Mouse (Mus musculus): Measurements from ENCODE around the gene Asb15. TPM values are rescaled to one million over a fixed set of nuclear protein-coding genes. Genes with fewer than 3 reads are reported as not detected.

Gene Asb15
- polyA plus RNA-seq, 1 experiment from 2014 or later, result 0.11 TPM

GRCm38 (mm10) chr6:24549801-24550200, 21.9 kb downstream of the Asb15 start:
- Histone ChIP-seq H3K27ac (ENCODE audit: low read depth, low read length) (no peak overlapping the region), H3K4me1 (ENCODE audit: control insufficient read depth, insufficient read depth, low read length) (peaks cover 16% of the 10 kb centered on the region), H3K27me3 (ENCODE audit: control insufficient read depth, insufficient read depth, low read length) (no peaks in the 10 kb centered on the region), H3K9me3 (replicated peaks; ENCODE audit: control insufficient read depth, low read length) (no peaks in the 10 kb centered on the region), H3K4me3 (ENCODE audit: low read depth, low read length) (no peak overlapping the region), H3K4me2 (no peak overlapping the region), H3K36me3 (ENCODE audit: control insufficient read depth, insufficient read depth, low read length) (no peaks in the 10 kb centered on the region), H3K9ac (ENCODE audit: low read depth, low read length) (no peak overlapping the region)
- WGBS (ENCODE audit: insufficient replicate concordance), result 72% methylated on average over 2 of the region's 2 CpGs
- ATAC-seq (replicated peaks; ENCODE audit: insufficient number of reproducible peaks, low FRiP score, low TSS enrichment), result no peak

GRCm38 (mm10) chr6:24552046-24552445, 24.1 kb downstream of the Asb15 start:
- ATAC-seq (replicated peaks; ENCODE audit: insufficient number of reproducible peaks, low FRiP score, low TSS enrichment), result no peak
- H3K27ac ChIP-seq (ENCODE audit: low read depth, low read length), result no peak overlapping the region
- H3K9ac ChIP-seq (ENCODE audit: low read depth, low read length), result no peak overlapping the region
- 41% methylated on average over 7 of the region's 7 CpGs for WGBS (ENCODE audit: insufficient replicate concordance)
- no peak overlapping the region for H3K4me2 ChIP-seq
- H3K27me3 ChIP-seq (ENCODE audit: control insufficient read depth, insufficient read depth, low read length), result no peaks in the 10 kb centered on the region
- no peaks in the 10 kb centered on the region for H3K36me3 ChIP-seq (ENCODE audit: control insufficient read depth, insufficient read depth, low read length)
- H3K4me3 ChIP-seq (ENCODE audit: low read depth, low read length), result no peak overlapping the region
- H3K4me1 ChIP-seq (ENCODE audit: control insufficient read depth, insufficient read depth, low read length), result peaks cover 13% of the 10 kb centered on the region
- no peaks in the 10 kb centered on the region for H3K9me3 ChIP-seq (replicated peaks; ENCODE audit: control insufficient read depth, low read length)

- no peaks in the 10 kb centered on the region for H3K27me3 ChIP-seq (ENCODE audit: control insufficient read depth, insufficient read depth, low read length)
- H3K36me3 ChIP-seq (ENCODE audit: control insufficient read depth, insufficient read depth, low read length), result no peaks in the 10 kb centered on the region
- H3K4me3 ChIP-seq (ENCODE audit: low read depth, low read length), result no peak overlapping the region
- 68% methylated on average over 11 of the region's 11 CpGs for WGBS (ENCODE audit: insufficient replicate concordance)
- H3K9me3 ChIP-seq (replicated peaks; ENCODE audit: control insufficient read depth, low read length), result no peaks in the 10 kb centered on the region
- no peak for ATAC-seq (replicated peaks; ENCODE audit: insufficient number of reproducible peaks, low FRiP score, low TSS enrichment)
- H3K27ac ChIP-seq (ENCODE audit: low read depth, low read length), result peak overlapping the region; percentile 16; the same call in 1 of the 2 replicates
- no peak overlapping the region for H3K4me2 ChIP-seq
- H3K4me1 ChIP-seq (ENCODE audit: control insufficient read depth, insufficient read depth, low read length), result peaks cover 13% of the 10 kb centered on the region
- no peak overlapping the region for H3K9ac ChIP-seq (ENCODE audit: low read depth, low read length)
Measured at GRCm38 (mm10) chr6:24554427-24555086, 26.6 kb downstream of the Asb15 start.

GRCm38 (mm10) chr6:24555488-24555887, 27.5 kb downstream of the Asb15 start:
- no peaks in the 10 kb centered on the region for H3K27me3 ChIP-seq (ENCODE audit: control insufficient read depth, insufficient read depth, low read length)
- ATAC-seq (replicated peaks; ENCODE audit: insufficient number of reproducible peaks, low FRiP score, low TSS enrichment), result no peak
- H3K4me1 ChIP-seq (ENCODE audit: control insufficient read depth, insufficient read depth, low read length), result peaks cover 13% of the 10 kb centered on the region
- H3K9ac ChIP-seq (ENCODE audit: low read depth, low read length), result no peak overlapping the region
- H3K4me2 ChIP-seq, result no peak overlapping the region
- no peaks in the 10 kb centered on the region for H3K9me3 ChIP-seq (replicated peaks; ENCODE audit: control insufficient read depth, low read length)
- no peaks in the 10 kb centered on the region for H3K36me3 ChIP-seq (ENCODE audit: control insufficient read depth, insufficient read depth, low read length)
- 62% methylated on average over 2 of the region's 2 CpGs for WGBS (ENCODE audit: insufficient replicate concordance)
- H3K4me3 ChIP-seq (ENCODE audit: low read depth, low read length), result no peak overlapping the region
- no peak overlapping the region for H3K27ac ChIP-seq (ENCODE audit: low read depth, low read length)

GRCm38 (mm10) chr6:24564081-24564480, 36.1 kb downstream of the Asb15 start:
- ATAC-seq (replicated peaks; ENCODE audit: insufficient number of reproducible peaks, low FRiP score, low TSS enrichment), result no peak
- Histone ChIP-seq H3K27ac (ENCODE audit: low read depth, low read length) (no peak overlapping the region), H3K9ac (ENCODE audit: low read depth, low read length) (no peak overlapping the region), H3K9me3 (replicated peaks; ENCODE audit: control insufficient read depth, low read length) (no peaks in the 10 kb centered on the region), H3K36me3 (ENCODE audit: control insufficient read depth, insufficient read depth, low read length) (no peaks in the 10 kb centered on the region), H3K27me3 (ENCODE audit: control insufficient read depth, insufficient read depth, low read length) (no peaks in the 10 kb centered on the region), H3K4me1 (ENCODE audit: control insufficient read depth, insufficient read depth, low read length) (no peaks in the 10 kb centered on the region), H3K4me2 (no peak overlapping the region), H3K4me3 (ENCODE audit: low read depth, low read length) (no peak overlapping the region)
- WGBS (ENCODE audit: insufficient replicate concordance), result 60% methylated on average over 9 of the region's 9 CpGs

GRCm38 (mm10) chr6:24564886-24565285, 36.9 kb downstream of the Asb15 start:
- Histone ChIP-seq H3K36me3 (ENCODE audit: control insufficient read depth, insufficient read depth, low read length) (no peaks in the 10 kb centered on the region), H3K4me2 (no peak overlapping the region), H3K9me3 (replicated peaks; ENCODE audit: control insufficient read depth, low read length) (no peaks in the 10 kb centered on the region), H3K4me1 (ENCODE audit: control insufficient read depth, insufficient read depth, low read length) (no peaks in the 10 kb centered on the region), H3K9ac (ENCODE audit: low read depth, low read length) (no peak overlapping the region), H3K4me3 (ENCODE audit: low read depth, low read length) (no peak overlapping the region), H3K27ac (ENCODE audit: low read depth, low read length) (no peak overlapping the region), H3K27me3 (ENCODE audit: control insufficient read depth, insufficient read depth, low read length) (no peaks in the 10 kb centered on the region)
- ATAC-seq (replicated peaks; ENCODE audit: insufficient number of reproducible peaks, low FRiP score, low TSS enrichment), result no peak
- whole genome bisulfite sequencing (ENCODE audit: insufficient replicate concordance), result 80% methylated on average over 1 of the region's 1 CpGs

GRCm38 (mm10) chr6:24568963-24569362, 41.0 kb downstream of the Asb15 start:
- H3K36me3 ChIP-seq (ENCODE audit: control insufficient read depth, insufficient read depth, low read length), result no peaks in the 10 kb centered on the region
- WGBS (ENCODE audit: insufficient replicate concordance), result 78% methylated on average over 5 of the region's 5 CpGs
- no peak for ATAC-seq (replicated peaks; ENCODE audit: insufficient number of reproducible peaks, low FRiP score, low TSS enrichment)

GRCm38 (mm10) chr6:24569711-24570110, 41.8 kb downstream of the Asb15 start:
- Histone ChIP-seq H3K4me2 (no peak overlapping the region), H3K36me3 (ENCODE audit: control insufficient read depth, insufficient read depth, low read length) (no peaks in the 10 kb centered on the region), H3K9ac (ENCODE audit: low read depth, low read length) (no peak overlapping the region), H3K27me3 (ENCODE audit: control insufficient read depth, insufficient read depth, low read length) (no peaks in the 10 kb centered on the region), H3K9me3 (replicated peaks; ENCODE audit: control insufficient read depth, low read length) (no peaks in the 10 kb centered on the region; the same call in 1 of the 2 replicates), H3K4me1 (ENCODE audit: control insufficient read depth, insufficient read depth, low read length) (0 out of 2 replicates have a peak, but pooled peaks cover 3% of the 10 kb centered on the region), H3K27ac (ENCODE audit: low read depth, low read length) (no peak overlapping the region), H3K4me3 (ENCODE audit: low read depth, low read length) (no peak overlapping the region)
- ATAC-seq (replicated peaks; ENCODE audit: insufficient number of reproducible peaks, low FRiP score, low TSS enrichment), result 0 out of 2 replicates have a peak, but pooled peaks have one; percentile 31
- WGBS (ENCODE audit: insufficient replicate concordance), result 79% methylated on average over 1 of the region's 1 CpGs

More at GRCm38 (mm10) chr6:24568963-24569362, 41.0 kb downstream of the Asb15 start:
- no peaks in the 10 kb centered on the region; the same call in 1 of the 2 replicates for H3K9me3 ChIP-seq (replicated peaks; ENCODE audit: control insufficient read depth, low read length)
- no peak overlapping the region for H3K4me3 ChIP-seq (ENCODE audit: low read depth, low read length)
- H3K9ac ChIP-seq (ENCODE audit: low read depth, low read length), result no peak overlapping the region
- no peaks in the 10 kb centered on the region for H3K27me3 ChIP-seq (ENCODE audit: control insufficient read depth, insufficient read depth, low read length)
- H3K27ac ChIP-seq (ENCODE audit: low read depth, low read length), result no peak overlapping the region
- H3K4me1 ChIP-seq (ENCODE audit: control insufficient read depth, insufficient read depth, low read length), result 0 out of 2 replicates have a peak, but pooled peaks cover 3% of the 10 kb centered on the region
- no peak overlapping the region for H3K4me2 ChIP-seq

- Histone ChIP-seq H3K27ac (ENCODE audit: low read depth, low read length) (no peak overlapping the region), H3K27me3 (ENCODE audit: control insufficient read depth, insufficient read depth, low read length) (no peaks in the 10 kb centered on the region), H3K9me3 (replicated peaks; ENCODE audit: control insufficient read depth, low read length) (no peaks in the 10 kb centered on the region; the same call in 1 of the 2 replicates), H3K4me3 (ENCODE audit: low read depth, low read length) (no peak overlapping the region), H3K9ac (ENCODE audit: low read depth, low read length) (no peak overlapping the region), H3K4me1 (ENCODE audit: control insufficient read depth, insufficient read depth, low read length) (0 out of 2 replicates have a peak, but pooled peaks cover 3% of the 10 kb centered on the region), H3K36me3 (ENCODE audit: control insufficient read depth, insufficient read depth, low read length) (no peaks in the 10 kb centered on the region), H3K4me2 (no peak overlapping the region)
- no peak for ATAC-seq (replicated peaks; ENCODE audit: insufficient number of reproducible peaks, low FRiP score, low TSS enrichment)
- WGBS (ENCODE audit: insufficient replicate concordance), result 73% methylated on average over 11 of the region's 11 CpGs
Measured at GRCm38 (mm10) chr6:24570278-24570677, 42.3 kb downstream of the Asb15 start.

All from heart, embryonic 11.5 days (tissue).